Mouse (Mus musculus) neural tube, embryonic 12.5 days (tissue): ENCODE measurements at regions not wholly inside any gene's neighbourhood (a gene's known extent, or its start where the extent isn't known, plus 50 kb on each side); places are given as distances from the start of the nearest gene placed in this dataset.

Source experiments
- ATAC-seq: fragments of 200-750 bp; cut with Nextera tagmentation; 2 replicates; pipeline ENCODE4 v1.8.0; 2017; ENCODE audit warnings: low read depth, mild to moderate bottlenecking, moderate TSS enrichment, moderate library complexity; ENCODE audit not compliant: low FRiP score
- H3K27ac ChIP-seq: fragments of 300-500 bp; sonication (generic); 2 replicates; pipeline ENCODE4 v1.5.1; 2016
- H3K27me3 ChIP-seq: fragments of 300-500 bp; sonication (generic); replicated peaks from 2 replicates; pipeline ENCODE4 v1.6.1; 2016; ENCODE audit warnings: mild to moderate bottlenecking
- H3K36me3 ChIP-seq: fragments of 300-500 bp; sonication (generic); 2 replicates; pipeline ENCODE4 v1.6.1; 2016; ENCODE audit warnings: mild to moderate bottlenecking
- H3K4me1 ChIP-seq: fragments of 300-500 bp; sonication (generic); 2 replicates; pipeline ENCODE4 v1.6.1; 2016
- H3K4me2 ChIP-seq: fragments of 300-500 bp; sonication (generic); replicated peaks from 2 replicates; pipeline ENCODE4 v1.6.1; 2016; ENCODE audit warnings: mild to moderate bottlenecking
- H3K4me3 ChIP-seq: fragments of 300-500 bp; sonication (generic); 2 replicates; pipeline ENCODE4 v1.5.1; 2016
- H3K9ac ChIP-seq: fragments of 300-500 bp; sonication (generic); 2 replicates; pipeline ENCODE4 v1.6.1; 2016; ENCODE audit warnings: mild to moderate bottlenecking
- H3K9me3 ChIP-seq: fragments of 300-500 bp; sonication (generic); 2 replicates; pipeline ENCODE4 v1.6.1; 2016; ENCODE audit warnings: mild to moderate bottlenecking
- WGBS: fragments of 180-500 bp; shearing (Covaris S2); methylation state at CpG from one replicate; pipeline ENCODE4 v1.1.7; 2016; 5-methylcytosine and 5-hydroxymethylcytosine counted together

GRCm38 (mm10) chr3:143822564-143823394 lies 382.2 kb downstream of the Lmo4 start:
- 67% methylated on average over 8 of the region's 8 CpGs for WGBS
- Histone ChIP-seq H3K4me2 (no peak overlapping the region), H3K4me3 (no peak overlapping the region), H3K9me3 (no peaks in the 10 kb centered on the region), H3K27me3 (no peaks in the 10 kb centered on the region), H3K9ac (no peak overlapping the region), H3K27ac (no peak overlapping the region), H3K36me3 (no peaks in the 10 kb centered on the region), H3K4me1 (no peaks in the 10 kb centered on the region)
- ATAC-seq: 0 out of 2 replicates have a peak, but pooled peaks have one; percentile 50

GRCm38 (mm10) chr3:143807544-143807943 lies 397.5 kb downstream of the Lmo4 start:
- Histone ChIP-seq H3K9me3 (no peaks in the 10 kb centered on the region), H3K27ac (no peak overlapping the region), H3K36me3 (no peaks in the 10 kb centered on the region), H3K4me1 (no peaks in the 10 kb centered on the region), H3K27me3 (no peaks in the 10 kb centered on the region), H3K4me3 (no peak overlapping the region), H3K4me2 (no peak overlapping the region), H3K9ac (no peak overlapping the region)
- ATAC-seq: no peak
- 90% methylated on average over 8 of the region's 8 CpGs for WGBS

- no peak overlapping the region for H3K9ac ChIP-seq
- H3K27me3 ChIP-seq: no peaks in the 10 kb centered on the region
- no peak for ATAC-seq
- WGBS: 76% methylated on average over 3 of the region's 3 CpGs
- no peaks in the 10 kb centered on the region for H3K9me3 ChIP-seq
- no peak overlapping the region for H3K27ac ChIP-seq
- H3K36me3 ChIP-seq: no peaks in the 10 kb centered on the region
- no peaks in the 10 kb centered on the region for H3K4me1 ChIP-seq
- no peak overlapping the region for H3K4me3 ChIP-seq
- no peak overlapping the region for H3K4me2 ChIP-seq
Observed at GRCm38 (mm10) chr3:143806940-143807339, 398.1 kb downstream of the Lmo4 start.

GRCm38 (mm10) chr3:143797850-143798249 lies 407.2 kb downstream of the Lmo4 start:
- Histone ChIP-seq H3K9me3 (no peaks in the 10 kb centered on the region), H3K4me3 (no peak overlapping the region), H3K36me3 (no peaks in the 10 kb centered on the region), H3K27ac (no peak overlapping the region), H3K4me1 (no peaks in the 10 kb centered on the region), H3K4me2 (no peak overlapping the region), H3K9ac (no peak overlapping the region), H3K27me3 (no peaks in the 10 kb centered on the region)
- 49% methylated on average over 5 of the region's 5 CpGs for WGBS
- ATAC-seq: no peak; the same call in 1 of the 2 replicates

DNA sequence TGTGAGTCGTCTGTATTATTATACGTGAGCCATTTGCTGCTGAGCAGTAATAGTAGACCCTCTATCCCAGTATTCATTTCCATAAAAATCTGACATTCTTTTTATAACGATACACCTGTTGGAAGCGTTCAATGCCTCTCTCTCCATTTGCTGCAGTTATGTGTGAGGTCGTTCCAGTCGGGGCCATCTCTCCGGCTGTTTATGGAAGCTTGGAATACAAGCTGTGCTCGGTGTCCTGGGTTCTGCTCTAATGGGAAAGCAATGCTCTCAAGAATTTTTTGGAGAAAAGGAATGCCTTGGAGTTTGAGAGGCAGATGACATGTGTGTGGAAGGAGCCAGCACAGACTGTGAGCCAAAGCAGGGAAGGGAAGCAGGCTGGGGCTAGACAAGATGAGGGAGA lies 414.1 kb downstream of the Lmo4 start:
- Histone ChIP-seq H3K4me1 (no peaks in the 10 kb centered on the region), H3K4me2 (no peak overlapping the region), H3K4me3 (no peak overlapping the region), H3K27me3 (no peaks in the 10 kb centered on the region), H3K27ac (no peak overlapping the region), H3K9ac (no peak overlapping the region), H3K36me3 (no peaks in the 10 kb centered on the region), H3K9me3 (no peaks in the 10 kb centered on the region)
- ATAC-seq: no peak
- 77% methylated on average over 8 of the region's 8 CpGs for WGBS

DNA sequence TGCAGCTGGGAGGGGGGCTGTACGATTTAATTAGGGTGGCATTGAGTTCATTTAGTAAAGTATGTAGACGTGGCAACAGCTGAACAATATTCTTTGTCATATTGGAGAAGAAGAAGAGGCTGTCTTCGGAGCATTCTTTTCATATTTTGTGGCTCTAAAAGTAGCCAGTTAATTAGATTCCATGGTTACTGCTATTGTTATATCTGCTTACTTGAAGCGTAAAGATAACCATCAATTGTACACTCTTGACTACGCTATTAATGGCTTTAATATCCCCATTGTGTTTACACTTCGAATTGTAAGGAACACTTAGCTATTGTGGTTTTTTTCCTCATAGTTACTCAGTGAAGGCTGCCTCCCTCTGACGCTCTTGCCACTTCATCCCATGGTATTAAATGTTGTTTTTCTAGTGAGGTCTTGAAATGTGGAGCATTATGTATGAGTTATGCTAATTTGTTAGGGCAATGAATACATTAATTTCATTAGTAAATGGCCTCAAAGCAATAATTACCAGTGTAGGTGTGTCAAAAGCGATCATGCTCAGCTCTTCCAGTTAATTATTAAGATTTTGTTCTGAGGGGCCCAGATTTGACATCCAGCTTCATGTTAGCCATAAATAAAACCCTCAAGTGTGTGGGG lies 415.0 kb downstream of the Lmo4 start:
- no peak for ATAC-seq

GRCm38 (mm10) chr3:143786889-143787288 lies 418.1 kb downstream of the Lmo4 start:
- Histone ChIP-seq H3K9ac (no peak overlapping the region), H3K4me2 (no peak overlapping the region), H3K27ac (no peak overlapping the region), H3K27me3 (no peaks in the 10 kb centered on the region), H3K9me3 (no peaks in the 10 kb centered on the region), H3K36me3 (no peaks in the 10 kb centered on the region), H3K4me3 (no peak overlapping the region), H3K4me1 (no peaks in the 10 kb centered on the region)
- 97% methylated on average over 8 of the region's 8 CpGs for WGBS
- no peak for ATAC-seq

More for the DNA sequence above, 415.0 kb downstream of the Lmo4 start:
- WGBS: 40% methylated on average over 8 of the region's 8 CpGs
- H3K9me3 ChIP-seq: no peaks in the 10 kb centered on the region
- no peak overlapping the region for H3K4me2 ChIP-seq
- no peaks in the 10 kb centered on the region for H3K4me1 ChIP-seq
- no peak overlapping the region for H3K9ac ChIP-seq
- H3K27ac ChIP-seq: no peak overlapping the region
- no peak overlapping the region for H3K4me3 ChIP-seq
- H3K36me3 ChIP-seq: no peaks in the 10 kb centered on the region
- no peaks in the 10 kb centered on the region for H3K27me3 ChIP-seq

- Histone ChIP-seq H3K4me1 (no peaks in the 10 kb centered on the region), H3K36me3 (no peaks in the 10 kb centered on the region), H3K9ac (no peak overlapping the region), H3K9me3 (no peaks in the 10 kb centered on the region), H3K27ac (no peak overlapping the region), H3K4me2 (no peak overlapping the region), H3K4me3 (no peak overlapping the region), H3K27me3 (no peaks in the 10 kb centered on the region)
- ATAC-seq: no peak
- 71% methylated on average over 3 of the region's 3 CpGs for WGBS
Observed at GRCm38 (mm10) chr3:143784353-143784791, 420.6 kb downstream of the Lmo4 start.

- Histone ChIP-seq H3K4me1 (no peaks in the 10 kb centered on the region), H3K9me3 (no peaks in the 10 kb centered on the region), H3K4me3 (no peak overlapping the region), H3K4me2 (no peak overlapping the region), H3K9ac (no peak overlapping the region), H3K27ac (no peak overlapping the region), H3K36me3 (no peaks in the 10 kb centered on the region), H3K27me3 (no peaks in the 10 kb centered on the region)
- 67% methylated on average over 2 of the region's 2 CpGs for WGBS
- ATAC-seq: no peak
Observed at GRCm38 (mm10) chr3:143778161-143778560, 426.9 kb downstream of the Lmo4 start.

DNA sequence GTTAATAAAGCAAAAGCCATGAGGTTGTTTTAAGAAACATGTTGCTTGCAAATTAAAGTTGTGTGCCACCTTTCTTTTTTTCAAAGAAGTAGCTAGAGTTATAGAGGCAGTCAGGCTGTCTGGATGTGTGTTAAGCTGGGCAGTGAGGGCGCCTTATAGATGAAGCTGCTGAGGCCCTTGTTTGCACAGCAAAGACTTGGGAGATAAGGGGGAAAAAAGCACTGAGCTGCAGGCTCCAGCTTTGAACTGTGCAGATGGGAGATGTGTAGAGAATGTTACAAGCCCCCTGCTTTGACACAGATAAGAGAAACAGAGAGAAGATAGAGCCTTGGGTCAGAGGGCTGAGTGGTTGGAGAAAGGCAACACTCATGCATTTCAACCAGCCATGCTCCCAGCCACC lies 445.7 kb downstream of the Lmo4 start:
- Histone ChIP-seq H3K4me3 (no peak overlapping the region), H3K9me3 (no peaks in the 10 kb centered on the region), H3K27ac (no peak overlapping the region), H3K4me1 (no peaks in the 10 kb centered on the region), H3K9ac (no peak overlapping the region), H3K4me2 (no peak overlapping the region), H3K27me3 (no peaks in the 10 kb centered on the region), H3K36me3 (no peaks in the 10 kb centered on the region)
- WGBS: 100% methylated on average over 1 of the region's 1 CpGs
- ATAC-seq: no peak

DNA sequence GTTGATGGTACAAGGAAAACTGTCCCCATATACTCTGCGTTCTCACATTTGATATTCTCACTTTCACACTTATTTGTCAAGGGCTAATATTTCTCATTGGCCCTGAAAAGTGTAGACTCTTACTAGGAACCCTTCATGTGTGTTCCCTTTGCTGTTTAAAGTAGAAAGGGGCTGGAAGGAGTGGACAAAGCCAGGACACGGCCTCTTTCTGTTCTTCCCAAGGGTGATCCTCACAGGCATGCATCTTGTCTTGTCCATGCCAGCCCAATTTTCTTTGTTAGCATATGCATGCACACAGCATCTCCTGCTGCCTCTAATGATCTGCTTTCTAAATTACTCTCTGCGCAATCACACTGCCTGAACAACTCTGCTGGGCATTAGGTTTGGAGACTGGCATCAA lies 451.8 kb downstream of the Lmo4 start:
- Histone ChIP-seq H3K36me3 (no peaks in the 10 kb centered on the region), H3K27me3 (no peaks in the 10 kb centered on the region), H3K4me1 (no peaks in the 10 kb centered on the region), H3K9ac (no peak overlapping the region), H3K9me3 (no peaks in the 10 kb centered on the region), H3K4me2 (no peak overlapping the region), H3K4me3 (no peak overlapping the region), H3K27ac (no peak overlapping the region)
- no peak for ATAC-seq
- WGBS: 91% methylated on average over 3 of the region's 3 CpGs

GRCm38 (mm10) chr3:143752660-143753059 lies 452.4 kb downstream of the Lmo4 start:
- no peak overlapping the region for H3K4me3 ChIP-seq
- no peaks in the 10 kb centered on the region for H3K27me3 ChIP-seq
- H3K4me2 ChIP-seq: no peak overlapping the region
- no peaks in the 10 kb centered on the region for H3K4me1 ChIP-seq
- no peaks in the 10 kb centered on the region for H3K9me3 ChIP-seq
- no peak overlapping the region for H3K9ac ChIP-seq
- no peaks in the 10 kb centered on the region for H3K36me3 ChIP-seq
- no peak overlapping the region for H3K27ac ChIP-seq
- ATAC-seq: no peak
- WGBS: 81% methylated on average over 1 of the region's 1 CpGs

DNA sequence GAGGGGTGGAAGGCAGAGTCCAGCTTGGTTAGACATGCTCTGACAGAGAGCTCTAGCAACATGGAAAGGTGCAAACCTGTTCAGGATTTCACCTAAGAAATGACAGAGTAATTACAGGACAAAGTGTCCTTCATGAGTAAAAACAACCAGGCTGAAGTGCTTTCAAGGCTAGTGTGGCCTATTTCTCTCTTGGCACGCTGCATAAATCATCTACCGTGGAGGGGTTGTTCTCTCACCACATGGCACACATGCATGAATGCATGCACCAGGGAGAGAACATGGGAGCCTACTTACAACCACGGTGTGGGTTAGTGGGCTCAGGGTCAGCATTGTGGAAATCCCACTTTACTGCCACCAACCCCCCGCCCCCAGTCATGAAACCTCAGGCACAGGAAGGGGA lies 454.9 kb downstream of the Lmo4 start:
- no peak for ATAC-seq
- Histone ChIP-seq H3K27ac (no peak overlapping the region), H3K4me3 (no peak overlapping the region), H3K27me3 (no peaks in the 10 kb centered on the region), H3K9me3 (no peaks in the 10 kb centered on the region), H3K4me1 (no peaks in the 10 kb centered on the region), H3K9ac (no peak overlapping the region), H3K36me3 (no peaks in the 10 kb centered on the region), H3K4me2 (no peak overlapping the region)
- WGBS: 59% methylated on average over 4 of the region's 4 CpGs
